Mouse (Mus musculus) left cerebral cortex, adult 2 months (tissue): ENCODE measurements around the gene Tmem238. TPM values are rescaled to one million over a fixed set of nuclear protein-coding genes. Genes with fewer than 3 reads are reported as not detected.

Experiments used
- DNase-seq, 2 experiments: peaks; one replicate each; pipeline ENCODE4 v3.0.0; 2021 to 2022; ENCODE audit warnings: low spot score in 2 of 2, mixed read lengths in 1 of 2; ENCODE audit errors: extremely low spot score in 1 of 2
- H3K27ac ChIP-seq: fragments of 200-600 bp; 2 replicates; pipeline ENCODE4 v1.8.1; 2022
- H3K4me3 ChIP-seq: fragments of 200-600 bp; 2 replicates; pipeline ENCODE4 v1.8.1; 2022
- CTCF ChIP-seq: fragments of 200-600 bp; IDR thresholded peaks from 2 replicates; pipeline ENCODE4 v1.8.1; 2022; ENCODE audit warnings: antibody characterized with exemption, mild to moderate bottlenecking, moderate library complexity
- intact Hi-C: fragments of 180-260 bp; cut with DNase I; formaldehyde crosslinking; loops from one replicate; pipeline ENCODE4 v1.15.1; 2025
- total RNA-seq, 2 experiments: library from RNA; stranded (reverse); gene quantifications; 2 replicates each; pipeline ENCODE4 v1.2.3; 2021

The Tmem238 gene
- total RNA-seq, 2 experiments from 2014 or later = 2.5 to 4.0 TPM

DNA sequence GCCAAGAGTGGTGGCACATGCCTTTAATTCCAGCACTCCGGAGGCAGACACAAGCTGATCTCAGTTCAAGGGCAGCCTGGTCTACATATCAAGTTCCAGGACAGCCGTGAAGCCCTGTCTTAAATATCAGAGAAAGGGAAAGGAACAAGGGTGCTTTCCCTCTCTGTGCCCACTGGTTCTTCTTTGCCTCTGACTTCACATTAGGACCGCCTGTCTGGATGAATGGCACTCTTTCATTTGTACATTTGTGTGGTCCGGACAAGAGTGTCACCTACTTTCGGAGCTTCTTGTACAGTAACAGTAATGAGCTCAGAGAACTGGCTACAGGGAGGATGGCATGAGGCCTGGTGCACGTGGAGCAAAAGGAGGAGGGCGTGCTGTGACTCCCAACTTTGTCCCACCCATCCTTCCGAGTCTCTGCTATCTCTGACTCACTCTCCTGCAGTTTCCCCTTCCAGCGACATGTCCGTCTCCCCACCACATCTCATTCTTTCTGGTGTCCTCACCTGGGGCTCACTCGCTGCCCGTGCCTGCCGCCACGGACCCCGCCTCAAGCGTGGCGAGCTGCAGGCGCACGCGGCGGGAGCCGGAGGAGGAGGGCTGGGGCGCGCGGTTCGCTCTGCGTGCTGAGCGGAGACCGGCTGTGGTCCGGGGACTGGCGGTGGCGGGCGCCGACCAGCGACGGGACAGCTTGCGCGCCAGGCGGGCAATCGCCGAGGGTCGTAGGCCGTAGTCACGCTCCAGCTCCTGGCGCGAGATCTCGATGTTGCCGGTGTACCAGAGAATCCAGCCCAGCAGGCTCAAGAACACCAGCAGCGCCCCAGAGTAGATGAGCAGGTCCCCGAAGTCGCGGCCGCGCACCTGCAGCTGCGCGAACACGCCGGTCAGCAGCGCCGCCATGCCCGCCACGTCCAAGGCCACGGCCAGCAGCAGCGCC, 689 bp downstream of the Tmem238 start:
- TF ChIP-seq CTCF = peak; percentile 30
- H3K4me3 ChIP-seq = peak overlapping the region; percentile 69
- intact Hi-C loops = no loop called here
- peak overlapping the region; percentile 66 for H3K27ac ChIP-seq
- peak; percentile 55 to 68 for DNase-seq

DNA sequence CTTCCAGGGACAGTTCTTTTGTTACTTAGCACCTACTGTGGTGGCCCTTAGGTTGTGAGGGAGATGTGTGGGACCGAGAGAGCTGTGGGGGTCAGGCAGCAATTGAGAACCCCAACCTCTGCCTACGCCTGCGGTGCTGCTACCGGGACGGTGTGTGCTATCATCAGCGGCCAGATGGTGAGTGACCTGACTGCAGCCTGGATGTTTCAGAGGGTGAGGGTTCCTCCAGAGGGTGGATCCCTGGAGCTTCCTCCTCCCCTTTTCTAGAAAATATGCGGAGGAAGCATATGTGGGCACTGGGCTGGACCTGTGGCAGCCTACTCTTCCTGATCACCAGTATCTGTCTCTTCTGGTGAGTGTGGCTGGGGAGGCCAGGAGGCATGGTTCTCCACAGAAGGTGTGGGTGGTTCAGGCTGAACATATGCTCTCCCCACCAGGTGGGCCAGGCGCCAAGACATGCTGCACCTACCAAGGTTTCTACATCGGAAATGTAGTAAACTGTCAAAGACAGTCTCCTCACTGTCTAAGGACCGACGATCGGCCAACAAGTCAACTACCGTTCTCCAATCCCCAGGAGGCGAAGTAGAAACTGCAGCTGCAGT, 5.7 kb downstream of the Tmem238 start:
- DNase-seq = peak in 1 of 2 experiments; percentile 51
- no peak overlapping the region for H3K27ac ChIP-seq
- intact Hi-C loops = no loop called here
- TF ChIP-seq CTCF = no peak
- H3K4me3 ChIP-seq = no peak overlapping the region

DNA sequence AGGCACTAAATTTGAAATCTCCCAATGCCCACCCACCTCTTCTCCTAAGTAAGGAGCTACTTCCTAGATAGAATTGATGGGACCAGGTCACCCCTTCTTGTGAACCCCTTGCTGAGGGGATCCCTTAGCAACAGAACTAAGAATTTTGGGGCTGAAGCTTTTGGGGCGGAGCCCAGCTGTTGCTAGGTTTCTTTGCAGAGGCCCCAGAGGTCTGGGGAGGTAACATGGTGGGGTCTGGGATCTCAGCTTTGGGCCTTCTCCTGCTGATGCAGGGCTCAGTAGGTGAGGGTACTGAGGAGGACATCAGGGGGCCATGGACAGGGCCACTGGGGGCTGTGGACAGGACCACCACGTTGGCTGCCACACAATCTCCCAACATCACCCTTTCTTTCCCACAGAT, 6.7 kb downstream of the Tmem238 start, which contains the start of the genes Il11 and Tmem190:
Il11 (minus strand) TSS at position 101 of the 400 bp plus-strand sequence.
Tmem190 (plus strand) TSS at position 179 of the 400 bp plus-strand sequence.
- TF ChIP-seq CTCF = no peak
- intact Hi-C loops = no loop called here
- H3K4me3 ChIP-seq = no peak within 1 kb of the TSS
- H3K27ac ChIP-seq = no peak within 1 kb of the TSS
- DNase-seq = no peak

DNA sequence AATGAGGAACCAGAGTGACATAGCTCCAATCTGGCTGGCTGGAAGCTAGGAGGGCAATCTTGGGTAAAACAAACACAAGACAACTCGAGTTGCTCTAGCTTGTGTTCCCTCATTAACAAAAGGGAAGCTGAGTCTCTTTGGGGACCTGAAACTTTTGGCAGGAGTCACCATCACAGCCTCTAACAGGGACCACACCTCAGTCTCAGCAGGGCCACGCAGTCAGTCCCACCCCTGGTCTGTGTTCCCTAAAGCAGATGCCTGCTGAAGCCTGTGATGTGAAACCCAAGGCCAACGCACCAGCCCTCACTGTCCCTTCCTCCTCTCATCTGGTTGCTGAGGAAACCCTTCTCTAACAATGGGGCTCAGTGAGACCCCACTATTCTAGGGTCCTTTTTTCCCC, 7.3 kb downstream of the Tmem238 start:
- Histone ChIP-seq H3K27ac (no peak overlapping the region), H3K4me3 (no peak overlapping the region)
- no peak for TF ChIP-seq CTCF
- DNase-seq = no peak
- intact Hi-C loops = no loop called here

DNA sequence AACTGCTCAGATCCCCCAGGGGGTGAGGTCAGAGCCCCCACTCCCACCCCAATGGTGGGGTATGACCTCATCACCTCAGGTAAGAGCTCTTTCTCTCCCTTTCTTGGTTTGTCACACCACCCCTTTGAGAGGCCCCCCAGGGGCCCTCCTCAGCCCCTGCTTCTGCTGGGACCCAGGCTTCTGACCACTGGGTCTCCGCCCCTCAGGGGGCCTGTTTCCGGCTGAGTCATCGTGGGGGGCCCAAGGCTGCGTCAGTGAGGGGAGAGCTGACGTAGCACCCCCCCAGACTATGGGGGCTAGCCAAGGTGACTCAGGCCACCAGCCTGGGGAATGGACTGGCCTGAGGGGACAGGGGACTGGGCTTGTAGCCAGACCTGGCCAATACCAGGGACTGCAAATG, 9.5 kb downstream of the Tmem238 start:
- H3K4me3 ChIP-seq = no peak overlapping the region
- TF ChIP-seq CTCF = no peak
- no peak for DNase-seq
- H3K27ac ChIP-seq = no peak overlapping the region
- intact Hi-C loops = no loop called here

DNA sequence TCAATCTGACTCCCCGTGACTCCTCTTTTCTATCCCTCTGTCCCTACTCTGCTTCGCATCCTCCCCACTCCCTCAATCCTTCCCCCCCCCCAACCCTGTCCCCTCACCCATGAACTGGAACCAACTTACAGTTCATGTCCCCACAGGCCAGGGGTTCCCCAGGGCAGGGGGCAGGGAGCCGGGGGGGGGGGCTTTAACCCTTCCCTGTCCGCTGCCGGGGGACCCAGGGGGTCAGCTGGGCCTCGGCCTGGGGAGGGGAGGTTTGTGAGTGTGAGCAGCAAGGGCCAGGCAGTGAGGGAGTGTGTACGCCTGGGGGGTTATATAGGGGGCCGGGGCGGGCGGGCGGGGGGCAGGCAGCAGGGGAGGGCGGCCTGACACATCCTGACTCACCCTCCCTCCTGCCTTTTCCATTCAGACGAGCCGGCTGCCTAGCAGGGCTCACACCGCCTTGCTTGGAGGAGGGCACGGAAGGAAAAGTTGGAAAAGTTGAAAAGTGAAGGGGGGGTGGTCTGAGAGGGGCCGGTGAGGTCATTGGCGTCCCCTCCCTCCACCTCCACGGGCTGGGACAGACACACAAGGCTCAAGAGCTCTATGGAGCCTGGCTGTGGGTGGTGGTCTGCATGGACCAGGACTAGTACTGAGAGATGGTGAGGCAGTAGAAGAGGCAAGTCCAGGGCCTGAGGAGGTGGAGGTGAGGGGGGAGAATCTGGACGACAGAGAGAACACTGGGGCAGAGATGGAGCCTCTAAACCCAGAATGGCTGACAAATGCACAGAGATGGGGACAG, 11.4 kb downstream of the Tmem238 start:
- DNase-seq = no peak
- intact Hi-C loops = no loop called here
- Histone ChIP-seq H3K27ac (no peak overlapping the region), H3K4me3 (no peak overlapping the region)
- TF ChIP-seq CTCF = no peak

DNA sequence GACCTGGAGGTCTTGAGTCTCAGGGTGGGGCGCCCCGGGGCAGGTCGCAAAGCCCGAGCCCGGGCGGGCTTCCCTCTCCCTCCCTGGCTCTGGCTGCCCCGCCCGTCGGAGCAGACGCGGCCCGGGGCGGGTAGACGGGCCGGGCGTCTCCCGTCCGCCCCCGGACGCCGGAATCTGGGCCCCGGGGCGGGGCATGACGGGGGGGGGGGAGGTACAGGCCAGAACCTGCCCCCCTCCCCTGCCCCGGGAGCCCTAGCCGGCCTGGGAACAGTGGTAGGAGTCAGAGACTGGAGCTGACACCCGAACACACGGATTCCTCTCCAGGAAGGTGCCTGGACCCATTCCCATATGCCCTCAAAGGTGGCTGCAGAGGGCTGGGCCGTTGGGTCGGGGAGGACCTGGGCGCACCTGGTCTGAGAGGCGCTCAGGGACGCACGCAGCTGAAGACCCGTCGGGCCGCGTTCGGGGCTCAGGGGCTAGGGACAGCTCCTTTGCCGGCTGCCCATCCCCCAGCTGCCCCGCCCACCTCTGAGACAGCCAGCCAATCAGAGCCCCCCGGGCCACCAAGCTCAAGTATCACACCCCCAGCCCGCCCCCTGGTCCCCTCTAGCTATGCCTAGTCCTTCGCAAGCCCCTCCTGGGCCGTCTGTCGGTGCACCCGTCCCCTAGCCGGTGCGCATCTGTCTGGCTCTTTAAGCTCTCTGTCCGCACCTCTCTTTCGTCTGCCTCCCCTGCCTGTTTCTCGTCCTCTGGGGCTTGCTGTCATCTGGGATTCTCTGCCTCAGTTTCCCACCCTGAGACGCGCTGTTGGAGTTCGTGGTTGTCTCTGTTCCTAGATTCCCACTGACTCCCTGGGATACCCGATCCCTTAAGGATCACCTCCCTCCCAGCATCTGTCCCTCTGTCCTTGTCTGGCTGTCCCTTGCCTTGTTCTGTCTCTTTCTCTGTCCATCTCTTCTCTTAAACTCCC, 12.3 kb downstream of the Tmem238 start:
- Histone ChIP-seq H3K4me3 (peak overlapping the region; percentile 31), H3K27ac (no peak overlapping the region)
- intact Hi-C loops = no loop called here
- no peak for TF ChIP-seq CTCF
- DNase-seq = no peak

DNA sequence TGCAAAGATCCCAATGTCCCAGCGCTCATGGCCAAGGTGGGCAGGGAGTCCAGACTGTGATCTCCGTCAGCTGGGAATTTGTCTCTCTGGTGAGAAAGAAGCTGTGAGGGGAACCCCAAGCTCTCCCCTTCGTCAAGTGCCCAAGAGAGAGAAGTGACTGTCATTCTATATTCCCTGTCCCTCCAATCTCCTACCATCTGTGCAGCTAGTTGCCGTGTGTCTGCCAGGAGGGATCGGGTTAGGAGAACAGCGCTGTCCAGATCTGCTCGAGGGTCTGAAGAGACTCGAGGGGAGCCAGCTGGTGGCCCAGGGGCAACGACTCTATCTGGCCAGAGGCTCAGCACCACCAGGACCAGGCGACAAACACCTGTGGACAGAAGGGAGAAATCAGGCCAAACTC, 13.3 kb downstream of the Tmem238 start:
- DNase-seq = no peak
- intact Hi-C loops = no loop called here
- no peak overlapping the region for H3K4me3 ChIP-seq
- no peak for TF ChIP-seq CTCF
- H3K27ac ChIP-seq = no peak overlapping the region

DNA sequence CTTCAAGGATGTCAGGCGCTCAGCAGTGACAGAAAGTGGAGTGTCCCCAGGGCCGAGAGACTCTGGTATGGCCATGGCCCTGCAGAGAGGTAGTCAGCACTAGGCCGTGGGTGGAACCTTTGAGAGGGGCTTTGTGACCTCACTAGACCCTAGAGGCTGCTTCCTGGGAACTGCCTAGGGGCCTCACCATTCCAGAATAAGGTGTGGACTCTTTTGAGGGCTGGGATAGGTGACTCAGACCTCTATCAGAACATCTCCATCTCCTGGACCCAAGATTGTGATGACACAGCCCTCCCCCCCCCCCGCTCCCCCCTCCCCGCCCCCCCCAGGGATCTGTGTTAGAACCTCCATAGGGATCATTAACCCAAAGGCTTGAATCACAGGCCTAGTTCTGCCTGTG, 18.3 kb downstream of the Tmem238 start, which contains the start of gene Fam71e2:
Fam71e2 (minus strand) TSS at position 101 of the 400 bp plus-strand sequence.
- intact Hi-C loops = no loop called here
- no peak within 1 kb of the TSS for H3K4me3 ChIP-seq
- no peak for TF ChIP-seq CTCF

DNA sequence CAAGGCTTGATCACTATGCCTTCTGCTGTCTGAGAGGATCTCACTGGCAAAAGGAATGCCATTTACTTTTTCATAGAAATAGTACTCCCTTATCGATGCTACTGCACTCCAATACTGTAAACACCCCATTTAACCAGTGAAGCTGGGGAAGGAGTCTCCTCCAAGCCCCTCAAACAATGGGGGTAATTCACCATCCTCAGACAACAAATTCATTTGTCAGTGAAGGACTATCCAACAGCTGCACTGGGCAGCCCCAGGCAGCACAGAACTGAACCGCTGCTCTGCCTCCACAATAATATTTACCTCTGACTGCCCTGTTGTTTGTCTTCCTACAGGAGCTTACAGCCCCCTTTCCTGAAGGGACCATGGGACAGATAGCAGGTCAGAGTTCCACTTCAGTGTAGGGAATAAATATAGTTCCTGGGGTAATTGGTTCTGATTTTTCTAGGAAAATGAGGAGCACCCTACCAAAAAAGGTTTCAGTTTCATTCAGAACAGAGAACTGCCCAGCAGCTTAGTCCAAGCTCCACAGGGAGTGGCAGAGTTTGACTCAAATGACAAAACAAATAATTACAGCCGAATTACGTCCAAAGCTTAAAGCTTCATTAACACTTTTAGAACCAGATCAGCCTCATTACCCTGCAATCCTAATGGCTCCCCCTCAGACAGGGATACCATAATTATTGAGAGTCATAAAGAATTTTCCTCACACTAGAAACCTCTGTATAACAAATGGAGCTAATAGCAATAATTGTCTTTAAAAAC, 24.3 kb downstream of the Tmem238 start:
- no peak for DNase-seq
- TF ChIP-seq CTCF = no peak
- Histone ChIP-seq H3K4me3 (no peak overlapping the region), H3K27ac (peak overlapping the region; percentile 63)
- intact Hi-C loops = no loop called here

More for the DNA sequence above, 18.3 kb downstream of the Tmem238 start, which contains the start of gene Fam71e2:
- no peak within 1 kb of the TSS for H3K27ac ChIP-seq
- DNase-seq = no peak
